Mouse (Mus musculus) T-cell, adult 2 months (primary cell): ENCODE measurements around the gene Arhgap21.

Experiments used
- DNase-seq: peaks from one replicate; pipeline ENCODE4 v3.0.0; 2022; ENCODE audit warnings: low spot score

Gene Arhgap21

DNA sequence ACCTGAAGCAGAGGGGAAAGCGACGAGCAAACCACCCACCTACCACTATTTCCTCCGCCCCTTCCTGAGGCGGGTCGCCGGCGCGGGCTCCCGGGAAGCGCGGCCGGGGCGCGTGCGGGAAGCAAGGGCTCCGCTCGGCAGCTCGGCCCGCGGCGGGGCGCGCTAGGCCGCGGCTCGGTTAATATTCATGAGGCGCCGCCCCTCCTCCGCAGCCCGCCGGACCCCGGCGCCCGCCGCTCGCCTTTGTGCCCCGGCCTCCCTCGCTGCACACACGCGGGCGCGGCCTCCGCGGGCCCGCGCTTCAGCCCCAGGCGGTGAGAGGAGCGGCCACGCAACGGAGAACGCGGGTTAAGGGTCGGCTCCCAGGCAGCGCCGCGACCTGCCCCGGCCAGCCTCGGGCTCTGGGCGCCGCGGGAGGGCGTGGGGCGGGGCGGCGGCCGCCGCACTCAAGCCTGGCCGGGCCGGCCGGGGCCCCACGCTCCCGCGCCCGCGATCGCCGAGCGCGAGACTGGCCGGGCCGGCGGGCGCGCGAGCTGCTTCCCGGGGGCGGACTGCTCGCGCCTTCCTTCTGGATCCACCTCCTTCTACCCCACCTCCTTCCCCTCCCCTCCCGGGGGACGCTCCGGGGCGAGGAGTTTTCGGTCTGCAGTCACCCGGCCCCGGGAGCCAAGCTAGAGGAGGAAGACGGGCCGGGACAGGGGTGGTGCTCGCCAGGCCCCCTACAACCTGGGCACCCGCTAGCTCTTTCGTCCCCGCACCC is at the start of gene Arhgap21:
TSS of gene Arhgap21 (minus strand) at position 441 of the 760 bp plus-strand sequence.
- peak; percentile 20 for DNase-seq

DNA sequence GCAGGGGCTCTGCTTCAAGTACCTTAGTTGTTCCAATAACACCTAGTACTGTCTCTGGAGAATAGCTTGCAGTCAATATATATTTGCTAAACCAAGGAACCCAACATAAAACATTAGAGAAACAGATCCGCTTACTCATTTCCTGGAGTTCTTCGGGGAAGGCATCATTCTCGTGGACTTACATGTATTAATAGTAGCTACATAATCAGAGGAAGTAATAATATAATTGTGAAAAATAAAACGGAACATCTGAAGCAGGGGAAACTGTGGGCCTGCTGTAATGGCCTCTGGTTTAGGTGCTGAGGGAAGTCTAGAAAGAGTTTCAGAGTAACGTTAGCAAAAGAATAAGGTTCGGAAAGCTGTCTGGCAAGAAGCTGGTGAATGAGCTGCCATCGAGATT is 47.9 kb upstream of the Arhgap21 start:
- DNase-seq, result no peak

DNA sequence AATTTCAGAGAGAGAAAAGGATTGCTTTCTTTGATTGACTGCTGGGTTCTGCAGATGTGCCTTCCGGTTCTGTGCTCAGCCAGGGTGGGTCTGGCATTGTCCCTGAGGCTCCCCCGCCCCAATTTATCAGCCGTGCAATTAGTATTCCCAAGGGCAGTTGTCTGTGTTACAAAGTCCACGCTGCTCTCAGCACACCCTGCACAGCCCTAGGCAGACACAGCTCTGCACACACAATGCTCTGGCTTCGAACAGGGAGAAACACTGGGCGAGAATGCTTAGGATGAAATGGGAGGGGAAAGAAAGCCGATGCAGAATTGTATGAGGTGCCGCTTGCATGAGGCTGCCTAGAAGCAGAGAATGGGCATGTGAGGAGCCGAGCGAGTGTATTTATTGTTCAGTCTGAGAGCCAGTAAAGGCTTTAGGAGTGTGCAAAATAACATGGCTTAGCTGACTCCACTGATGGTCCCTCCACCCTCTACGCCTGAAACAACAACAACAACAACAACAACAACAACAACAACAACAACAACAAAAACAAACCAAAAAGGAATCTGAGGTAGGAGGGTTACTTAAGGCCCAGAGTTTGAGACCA is 42.2 kb upstream of the Arhgap21 start:
- DNase-seq, result no peak

DNA sequence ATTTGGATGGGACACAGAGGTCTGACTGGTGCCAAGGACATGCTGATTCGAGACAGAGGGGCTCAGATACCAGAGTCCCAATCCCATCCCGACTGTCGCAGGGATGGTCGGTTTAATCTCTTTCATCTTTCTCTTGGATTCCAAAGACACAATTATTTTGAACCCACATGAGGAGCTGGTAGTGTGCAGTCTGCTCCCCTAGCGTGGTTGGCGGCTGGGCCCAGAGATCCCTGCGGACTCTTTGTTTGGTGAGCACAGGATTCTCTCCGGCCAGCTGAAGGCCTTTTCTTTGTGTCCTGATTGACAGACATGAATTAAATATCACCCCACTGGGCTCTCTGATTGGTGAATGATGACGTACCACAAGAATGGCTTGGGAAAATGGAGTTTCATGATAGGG is 41.5 kb upstream of the Arhgap21 start:
- DNase-seq, result no peak

DNA sequence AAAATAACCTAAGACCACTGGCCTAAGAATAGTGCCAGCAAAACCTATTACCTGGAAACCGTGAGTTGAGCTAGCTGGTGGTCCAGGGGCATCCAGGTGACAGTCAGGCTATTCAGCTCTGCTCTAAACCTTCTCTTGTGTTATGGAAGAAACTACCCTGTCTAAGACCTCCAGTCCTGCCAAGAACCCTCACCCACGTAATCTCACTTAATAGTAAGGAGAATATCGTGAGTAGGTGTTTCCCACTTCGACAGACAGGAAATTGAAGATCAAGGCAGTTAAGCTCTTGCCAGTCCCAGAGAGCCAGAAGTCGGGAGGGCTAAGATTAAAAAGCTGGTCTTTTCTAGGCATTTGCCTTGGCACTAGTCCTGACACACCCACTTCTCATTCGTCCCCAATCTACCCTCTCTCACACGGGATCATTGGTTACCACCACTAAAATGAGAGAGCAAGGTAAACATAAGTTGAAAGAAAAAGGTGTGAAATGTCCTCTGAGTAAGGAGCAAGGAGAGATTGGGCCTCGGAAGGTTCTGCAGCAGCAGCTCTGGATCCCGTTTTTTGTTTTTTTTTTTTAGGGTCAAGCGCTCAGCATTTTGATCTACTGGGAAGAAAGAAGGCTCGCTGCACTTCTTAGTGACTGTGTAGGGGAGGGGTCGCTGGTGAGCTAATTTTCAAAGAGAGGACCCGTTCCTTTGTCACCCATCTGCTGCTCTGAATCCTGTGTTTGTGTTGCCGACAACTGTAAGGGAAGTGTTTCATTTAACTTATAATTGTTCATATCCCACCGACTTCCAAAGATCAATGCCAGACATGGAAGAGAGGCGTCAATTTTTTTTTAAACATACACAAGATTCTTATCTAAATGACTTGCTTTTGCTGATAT is 40.8 kb upstream of the Arhgap21 start:
- DNase-seq, result no peak

DNA sequence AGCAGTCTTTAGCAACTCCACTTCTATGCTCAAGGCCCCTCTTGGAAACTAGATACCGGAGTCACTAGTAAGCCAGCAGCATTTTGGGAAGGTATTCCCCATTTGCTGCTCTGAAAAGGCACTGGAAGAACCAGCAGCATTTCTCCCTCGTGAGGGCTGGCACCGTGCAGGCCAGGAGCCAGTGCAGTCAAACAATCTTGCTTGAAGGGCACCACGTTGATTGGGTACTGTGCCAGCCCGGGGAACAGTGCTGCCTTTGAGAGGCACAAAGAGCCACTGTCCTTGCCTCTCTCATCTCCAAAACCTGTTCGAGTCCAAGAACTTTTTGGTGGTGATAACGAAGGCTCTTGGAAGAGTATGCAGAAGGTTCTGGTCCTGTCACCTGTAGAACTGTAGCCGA is 33.9 kb upstream of the Arhgap21 start:
- no peak for DNase-seq

DNA sequence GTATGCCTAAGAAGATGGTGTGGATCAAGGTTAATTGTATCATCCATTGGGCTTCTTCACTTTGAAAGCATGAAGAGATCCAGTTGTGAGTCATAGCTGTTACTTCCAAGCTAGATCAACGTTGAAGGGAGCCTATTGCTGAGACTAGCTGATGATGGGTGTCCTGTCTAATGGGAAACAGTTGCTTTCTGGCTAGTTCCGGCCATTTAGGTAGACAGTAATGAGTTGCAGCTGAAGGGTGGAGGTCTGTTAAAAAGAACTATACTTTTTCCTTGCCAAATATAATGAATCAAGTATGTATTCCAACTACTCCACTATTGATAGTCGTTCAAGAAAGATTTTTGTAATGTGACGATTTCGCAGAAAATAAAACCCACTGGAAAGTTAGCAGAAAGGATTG is 32.5 kb upstream of the Arhgap21 start:
- no peak for DNase-seq

DNA sequence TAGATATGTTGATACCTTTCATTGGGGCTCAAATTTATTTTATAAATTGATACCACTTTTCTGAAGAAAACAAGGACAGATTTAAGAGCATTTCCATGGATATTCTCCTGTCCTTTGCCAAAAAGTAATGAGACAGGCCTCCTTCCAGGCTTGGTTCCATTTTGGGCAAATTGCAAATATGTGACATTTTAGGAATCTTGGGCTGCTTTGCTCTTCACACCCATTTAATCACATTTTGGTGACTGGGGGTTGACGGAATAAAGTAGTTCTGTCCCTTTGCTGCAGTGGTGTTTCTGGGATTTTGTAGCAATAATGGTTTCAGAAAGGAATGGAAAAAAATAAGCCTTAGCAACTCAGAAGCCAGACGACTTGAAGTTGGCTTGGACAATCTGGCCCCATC is 26.9 kb upstream of the Arhgap21 start:
- DNase-seq, result no peak

DNA sequence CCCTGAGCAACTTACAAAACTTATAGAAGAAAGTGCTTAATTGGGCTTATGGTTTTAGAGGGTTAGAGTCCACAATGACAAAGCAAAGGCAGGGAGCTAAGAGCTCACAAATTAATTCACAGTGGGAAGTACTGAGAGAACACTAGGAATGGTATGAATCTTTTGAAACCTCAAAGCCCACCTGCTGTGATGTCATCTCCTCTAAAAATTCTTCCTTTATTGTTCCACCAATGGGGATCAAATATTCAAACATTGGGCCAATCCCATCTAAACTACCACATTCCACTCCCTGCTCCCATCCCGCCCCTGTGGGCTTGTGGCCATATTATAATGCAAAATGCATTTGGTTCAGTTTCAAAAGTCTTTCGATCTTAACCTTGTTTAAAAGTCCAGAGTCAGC is 22.8 kb upstream of the Arhgap21 start:
- DNase-seq, result no peak

DNA sequence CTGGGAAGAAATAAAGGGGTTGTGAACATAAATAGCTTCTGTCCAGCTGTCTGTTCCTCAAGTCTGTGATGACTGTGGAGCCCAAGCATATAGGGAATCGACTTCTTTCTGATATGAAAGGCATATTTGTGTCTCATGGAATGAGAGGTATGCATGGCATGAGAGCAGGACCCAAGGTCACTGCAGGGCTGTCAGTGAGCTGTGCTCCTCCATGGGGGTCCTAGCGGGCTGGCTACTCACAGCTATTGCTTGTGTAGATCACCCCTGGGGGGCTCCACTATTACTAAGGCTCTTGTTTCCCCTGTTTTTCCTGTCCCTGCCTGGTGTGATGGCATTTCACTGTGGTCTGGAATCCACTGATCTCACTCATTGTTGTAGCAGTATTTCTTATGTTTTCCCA is 22.2 kb upstream of the Arhgap21 start:
- DNase-seq, result no peak

DNA sequence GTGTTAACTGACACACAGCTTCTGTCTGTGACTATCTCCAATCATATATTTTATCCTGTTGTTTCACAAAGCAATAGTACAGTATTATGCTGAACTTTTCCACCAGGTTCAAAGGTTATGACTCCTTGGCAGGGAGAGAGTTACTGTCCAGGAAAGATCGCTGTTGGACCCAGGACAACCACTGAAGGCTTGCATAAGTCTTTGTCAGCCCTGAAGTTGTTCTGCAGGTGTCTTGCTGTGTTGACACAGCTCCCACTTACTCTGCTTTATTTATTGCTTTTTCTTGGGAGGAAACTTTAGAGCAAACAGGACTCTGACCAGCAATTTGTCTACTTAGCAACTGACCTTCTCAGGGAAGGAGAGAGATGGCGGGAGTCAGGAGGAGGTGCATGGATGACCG is 21.4 kb upstream of the Arhgap21 start:
- no peak for DNase-seq

DNA sequence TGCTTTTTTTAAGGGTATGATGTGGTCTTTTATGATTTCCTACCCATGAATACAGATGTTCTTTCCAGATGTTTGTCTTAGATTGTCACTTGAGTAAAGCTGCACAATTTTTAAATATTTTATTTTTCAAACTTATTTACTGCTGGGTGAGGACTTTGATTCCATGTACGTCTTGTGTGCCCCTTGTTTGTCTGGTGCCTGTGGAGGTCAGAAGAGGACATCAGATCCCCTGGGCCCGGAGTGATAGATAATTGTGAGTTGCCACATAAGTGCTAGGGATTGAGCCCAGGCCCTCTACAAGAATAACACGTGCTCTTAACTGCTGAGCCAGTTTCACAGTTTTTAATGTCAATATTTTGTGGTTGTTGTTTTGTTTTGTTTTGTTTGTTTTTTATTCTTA is 19.1 kb upstream of the Arhgap21 start:
- no peak for DNase-seq

DNA sequence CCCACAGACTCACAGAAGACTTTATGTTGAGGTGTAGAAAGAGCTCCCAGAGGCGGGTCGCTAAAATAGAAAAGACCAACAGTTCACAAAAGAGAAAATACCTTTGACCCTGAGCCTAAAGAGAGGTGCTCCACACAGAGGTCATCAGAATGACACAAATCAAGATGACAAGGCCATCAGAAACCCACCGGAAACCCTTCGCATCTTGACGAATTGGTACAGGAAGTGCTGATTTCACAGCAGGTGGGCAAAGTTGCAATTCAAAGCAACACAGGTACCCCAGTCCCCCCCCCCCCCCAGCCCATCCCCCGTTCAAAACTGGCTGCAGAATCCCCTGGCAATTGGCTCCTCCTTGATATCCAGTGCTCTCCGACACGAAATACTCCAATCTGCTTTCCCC is 10.0 kb upstream of the Arhgap21 start:
- no peak for DNase-seq

DNA sequence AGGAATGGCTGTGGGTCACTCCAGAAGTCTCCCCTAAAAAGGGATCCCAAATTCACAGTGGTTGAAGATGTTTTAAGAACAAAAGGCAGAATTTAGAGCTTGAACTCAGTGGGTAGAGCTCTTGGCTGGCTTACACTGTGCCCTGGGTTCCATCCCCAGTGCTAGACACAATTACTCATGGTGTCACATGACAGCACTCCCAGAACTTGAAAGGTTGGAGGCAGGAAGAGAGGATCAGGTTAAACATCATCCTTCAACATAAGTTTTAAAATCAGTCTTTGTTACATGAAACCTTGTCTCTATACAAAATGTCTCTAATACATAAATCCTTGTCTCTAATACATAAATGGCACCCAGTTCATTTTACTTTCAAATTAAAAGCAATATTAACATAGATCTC is 8.4 kb upstream of the Arhgap21 start:
- DNase-seq, result no peak

DNA sequence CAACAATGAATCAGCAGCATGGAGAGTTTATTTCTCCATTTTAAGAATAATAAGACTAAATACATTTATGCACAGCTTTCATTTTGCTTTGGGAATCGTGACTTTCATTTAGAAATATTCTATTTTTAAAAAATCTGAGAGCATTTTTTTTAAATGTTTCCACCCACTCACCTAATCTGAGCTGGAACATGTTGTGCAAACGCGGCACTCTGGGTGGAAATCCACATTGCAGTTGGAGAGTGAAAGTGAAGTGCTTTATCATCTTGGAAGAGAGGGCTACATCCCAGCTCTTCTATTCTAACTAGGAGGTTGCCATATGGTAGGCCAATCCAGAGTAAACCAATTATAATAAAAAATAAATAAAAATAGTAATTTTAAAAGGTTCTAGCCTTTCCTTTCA is 4.8 kb upstream of the Arhgap21 start:
- no peak for DNase-seq

DNA sequence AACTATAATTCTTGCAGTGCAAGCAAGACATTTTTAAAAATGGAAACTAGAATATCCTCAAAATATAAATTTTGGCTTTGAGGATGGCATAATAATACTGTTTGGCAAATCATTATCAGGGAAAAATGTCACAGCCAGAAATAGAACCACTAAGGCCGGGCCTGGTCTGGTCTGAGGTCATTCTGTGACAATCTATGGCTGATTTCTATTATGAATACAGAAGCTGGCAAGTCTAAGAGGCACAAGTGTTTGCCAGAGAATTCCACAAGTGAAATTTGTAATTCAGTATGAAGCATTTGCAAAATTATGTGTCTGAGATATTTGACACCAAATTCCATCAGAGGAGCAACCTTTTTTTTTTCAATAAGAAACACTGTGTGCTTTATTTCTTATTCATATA is 3.5 kb upstream of the Arhgap21 start:
- DNase-seq, result no peak

DNA sequence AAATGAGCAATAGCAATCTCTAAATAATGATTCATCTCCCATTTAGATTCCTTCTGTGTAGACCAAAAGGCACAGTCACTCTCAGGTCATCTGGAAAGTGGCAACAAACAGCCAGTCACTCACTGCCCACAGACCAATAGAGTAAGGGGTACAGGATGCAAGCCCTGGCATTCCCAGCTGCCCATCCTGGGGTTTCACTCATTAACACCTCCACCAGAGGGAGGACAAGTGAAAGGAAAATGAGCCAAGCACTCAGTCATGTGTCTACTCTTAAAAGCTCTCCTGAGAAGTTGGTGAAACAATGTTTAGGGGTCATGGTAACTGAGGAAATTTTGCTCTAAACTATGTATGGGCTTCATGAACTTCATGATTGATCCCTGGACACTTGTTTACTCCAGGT is 2.9 kb upstream of the Arhgap21 start:
- DNase-seq, result no peak

DNA sequence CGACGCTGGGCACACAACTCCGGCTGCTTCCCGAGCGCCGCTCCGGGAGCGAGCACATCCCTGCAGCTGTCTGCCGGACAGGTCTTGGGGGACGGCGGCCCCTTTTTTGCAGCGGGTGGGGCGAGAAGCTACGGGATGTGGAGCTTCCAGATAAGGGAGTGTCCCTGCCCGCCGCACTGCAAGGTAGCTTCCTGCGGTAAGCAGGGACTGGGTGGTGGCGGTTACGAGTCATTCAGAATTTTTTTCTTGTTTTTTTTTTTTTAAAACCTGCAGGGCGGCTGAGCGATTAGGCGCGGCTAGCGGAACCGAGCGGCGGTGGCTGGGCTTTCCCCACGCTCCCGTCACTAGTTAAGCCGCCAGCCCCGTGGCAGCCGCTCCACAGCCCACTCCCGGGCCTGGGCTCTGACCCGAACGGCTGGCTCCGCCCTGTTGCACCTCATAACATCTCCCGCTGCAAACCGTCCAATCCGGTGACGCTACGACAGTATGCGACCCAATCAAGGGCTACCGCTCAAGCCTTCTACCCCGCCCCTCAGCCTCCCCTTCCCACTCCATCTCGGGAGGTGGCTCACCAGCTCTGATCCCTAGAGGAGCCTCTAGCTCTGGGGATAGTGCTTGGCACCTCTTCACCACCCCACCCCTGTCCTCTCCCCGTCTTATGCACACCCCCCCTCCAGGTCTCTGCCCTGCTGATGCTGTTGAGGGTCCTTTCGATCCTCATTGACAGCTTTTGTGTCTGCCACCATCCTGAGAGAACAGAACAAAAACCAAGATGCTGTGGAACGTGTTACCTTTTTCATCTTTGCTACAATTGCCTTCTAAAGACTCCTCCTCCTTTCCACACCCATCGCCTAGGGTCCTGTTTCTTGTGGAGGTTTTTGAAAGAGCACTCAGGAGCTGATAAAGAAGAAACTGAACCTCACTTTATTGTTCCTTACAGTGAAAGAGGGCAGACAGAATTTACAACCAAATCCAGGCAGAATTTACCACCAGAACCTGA is 820 bp upstream of the Arhgap21 start:
- DNase-seq, result peak; percentile 76

DNA sequence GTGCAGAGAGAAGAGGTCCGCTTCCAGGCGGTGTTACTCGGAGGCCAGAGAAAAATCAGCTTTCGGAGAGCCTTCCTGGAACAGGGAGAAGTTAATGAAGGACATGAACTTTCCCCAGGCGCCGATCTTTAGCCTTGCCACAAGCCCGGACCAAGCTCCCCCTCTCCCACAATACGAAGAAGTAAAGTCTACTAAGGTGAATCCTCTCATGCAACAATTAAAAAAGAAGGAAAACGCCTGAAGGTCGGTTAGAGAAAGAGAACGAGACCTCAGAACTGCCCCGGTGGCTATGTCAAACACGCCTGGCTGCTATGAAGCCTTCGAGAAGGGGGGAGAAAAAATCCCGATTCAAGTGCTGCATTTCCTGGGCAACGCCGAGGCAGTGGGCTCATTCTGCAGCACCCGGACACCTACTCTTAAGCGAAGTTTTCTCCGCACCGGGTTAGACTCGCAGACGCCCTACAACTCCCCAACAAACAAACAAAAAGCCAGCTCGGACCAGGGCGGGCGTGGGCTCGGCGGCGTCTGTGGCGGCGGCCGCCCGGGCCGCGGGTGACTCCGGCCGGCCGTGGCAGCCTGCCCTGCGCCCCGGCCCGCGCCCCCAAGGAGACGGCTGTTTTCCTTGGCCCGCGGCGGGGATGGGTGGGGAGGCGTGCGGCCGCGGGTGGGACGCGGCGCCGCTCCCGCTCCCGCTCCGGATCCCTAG is 882 bp downstream of the Arhgap21 start:
- DNase-seq, result peak; percentile 13

DNA sequence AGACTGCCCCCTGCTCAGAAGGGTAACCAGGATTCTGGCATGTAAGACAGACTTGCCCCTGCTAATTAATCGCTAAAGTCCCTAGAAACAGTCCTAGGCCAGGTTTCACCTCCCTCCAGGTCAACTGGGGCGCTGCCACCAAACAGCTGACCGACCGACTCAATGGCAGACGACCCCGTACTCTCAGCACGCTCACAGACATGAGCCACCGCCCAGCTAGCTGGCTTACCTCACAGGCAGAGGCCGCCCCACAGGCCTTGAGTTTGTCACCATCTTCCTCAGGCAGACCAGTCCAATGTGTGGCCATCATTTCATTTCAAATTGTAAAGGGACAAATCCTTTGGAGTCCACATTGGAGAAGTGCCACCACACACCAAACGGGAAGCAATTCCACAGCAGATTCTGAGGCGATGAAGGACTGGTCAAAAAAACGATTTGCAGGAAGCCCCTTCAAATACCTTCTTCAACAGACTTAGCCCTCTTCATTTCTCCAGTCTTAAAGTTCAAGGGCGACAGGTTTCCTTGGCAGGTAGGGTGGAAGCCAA is 1.5 kb downstream of the Arhgap21 start:
- DNase-seq, result no peak
